Mouse (Mus musculus) thymus, adult 18-20 months (tissue): ENCODE data around the gene Itga1.

Experiments
- DNase-seq, 2 experiments: peaks; one replicate each; pipeline ENCODE4 v3.0.0; 2022; ENCODE audit warnings: mixed read lengths in 2 of 2

Itga1 gene

DNA sequence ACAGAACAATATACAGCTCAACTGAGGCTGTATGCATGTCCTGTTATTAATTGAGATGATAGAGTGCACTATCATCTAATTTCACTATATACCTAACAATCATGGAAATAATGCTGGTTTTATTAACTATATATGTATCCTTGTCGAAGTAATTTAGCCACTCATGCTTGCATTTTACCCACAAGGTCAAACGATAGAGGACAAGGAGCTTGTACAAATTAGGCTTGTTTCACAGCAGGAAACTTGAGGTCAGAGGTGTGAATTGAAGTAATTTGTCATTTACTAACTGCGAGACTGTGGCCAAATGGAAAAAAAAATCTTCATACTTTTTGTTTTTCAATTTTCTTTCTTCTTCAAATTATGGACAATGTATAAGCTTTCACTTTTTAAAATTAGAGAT, 3.5 kb downstream of the Itga1 start:
- DNase-seq = no peak

DNA sequence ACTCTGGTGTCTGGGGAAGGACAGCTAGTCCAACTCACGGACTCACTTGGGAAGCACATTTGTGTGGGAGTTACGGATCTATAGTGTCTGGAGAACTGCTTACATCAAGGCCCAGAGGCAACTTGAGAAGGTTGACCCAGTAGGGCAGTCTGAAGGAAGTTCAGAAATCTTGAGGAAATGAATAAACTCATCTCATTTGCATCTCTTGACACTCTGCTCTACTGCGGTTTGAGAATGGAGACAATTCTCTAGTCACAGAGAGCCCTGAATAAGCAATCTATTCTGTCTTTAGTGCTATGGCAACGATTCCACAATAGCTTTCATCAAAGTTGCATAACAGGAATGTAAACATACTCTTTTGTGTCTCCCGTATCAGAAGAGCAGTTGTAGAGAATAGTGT, 4.8 kb downstream of the Itga1 start:
- DNase-seq = no peak

DNA sequence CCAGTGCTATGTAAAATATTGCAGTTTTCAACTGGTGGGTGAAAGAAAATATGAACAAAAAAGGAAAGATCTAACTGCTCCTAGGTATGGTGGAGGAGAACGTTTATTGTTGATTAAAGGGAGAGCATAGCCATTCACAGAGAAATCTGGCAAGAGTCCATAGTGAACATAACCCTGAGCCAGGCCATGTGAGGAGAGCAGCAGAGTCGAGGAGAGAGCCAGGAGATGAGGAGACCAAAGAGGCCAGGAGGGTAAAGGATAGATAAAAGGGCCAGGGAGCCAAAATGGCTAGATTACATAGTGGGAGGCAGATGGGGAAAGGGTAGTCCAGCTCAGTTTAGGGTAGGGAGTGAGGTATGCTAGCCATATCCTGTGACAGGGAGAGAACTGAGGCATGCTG, 5.5 kb downstream of the Itga1 start:
- DNase-seq = no peak

DNA sequence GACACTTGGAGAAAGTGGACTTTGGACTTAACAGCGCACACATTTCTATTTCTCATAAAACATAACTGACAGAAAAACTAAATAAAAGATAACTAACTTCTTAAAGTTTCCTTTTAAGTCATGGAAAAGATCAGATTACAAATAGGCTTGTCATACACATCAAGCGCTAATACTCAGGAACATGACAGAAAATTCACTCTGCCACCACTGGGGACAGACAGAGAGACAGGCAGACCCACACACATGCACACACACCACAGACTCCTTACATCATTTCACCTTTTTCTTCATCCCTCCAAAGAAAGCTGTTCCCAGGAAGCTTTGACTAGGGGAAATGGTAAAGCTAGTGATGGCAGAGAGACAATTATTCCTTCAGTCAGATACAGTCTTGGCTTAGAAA, 6.4 kb downstream of the Itga1 start:
- no peak for DNase-seq

DNA sequence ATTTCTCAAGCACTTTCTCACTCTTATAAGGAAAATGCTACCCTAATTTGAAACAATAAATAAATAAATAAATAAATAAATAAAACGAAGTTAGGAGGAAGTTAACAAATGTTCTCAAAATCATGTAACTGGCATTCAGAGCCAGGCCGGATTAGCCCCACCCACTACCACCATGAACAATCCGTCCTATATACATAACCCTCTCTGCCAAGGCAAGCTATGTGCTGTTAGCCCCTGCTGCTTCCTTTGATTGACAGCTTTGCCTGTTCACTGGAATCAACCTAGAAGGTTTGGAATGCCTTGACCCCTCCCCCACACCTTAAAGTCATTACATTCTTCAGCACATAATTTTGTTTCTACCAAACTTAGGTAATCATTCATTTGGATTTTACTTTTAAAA, 10.3 kb downstream of the Itga1 start:
- no peak for DNase-seq

DNA sequence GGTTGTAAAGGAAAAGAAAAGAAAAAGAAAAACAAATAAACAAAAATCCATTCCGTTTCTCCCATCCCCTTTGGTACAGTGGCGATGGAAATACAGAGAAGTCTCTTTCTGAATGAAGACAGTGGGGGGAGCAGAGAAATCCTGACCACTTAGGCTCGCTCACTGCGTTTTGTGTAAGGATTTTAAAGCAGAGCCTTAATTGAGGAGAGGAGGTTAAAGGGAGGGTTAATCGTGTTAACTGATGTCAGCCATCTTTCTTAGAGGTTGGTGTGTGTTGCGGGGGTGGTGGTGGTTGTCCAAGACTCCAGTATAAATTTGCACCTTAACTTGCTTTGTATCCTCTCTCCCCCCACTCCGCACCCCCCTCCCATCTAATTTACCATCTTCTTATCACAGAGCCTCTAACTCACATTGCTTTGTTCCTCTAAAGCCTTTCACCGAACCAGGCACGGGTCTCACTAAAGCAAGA, 10.8 kb downstream of the Itga1 start:
- DNase-seq = no peak

DNA sequence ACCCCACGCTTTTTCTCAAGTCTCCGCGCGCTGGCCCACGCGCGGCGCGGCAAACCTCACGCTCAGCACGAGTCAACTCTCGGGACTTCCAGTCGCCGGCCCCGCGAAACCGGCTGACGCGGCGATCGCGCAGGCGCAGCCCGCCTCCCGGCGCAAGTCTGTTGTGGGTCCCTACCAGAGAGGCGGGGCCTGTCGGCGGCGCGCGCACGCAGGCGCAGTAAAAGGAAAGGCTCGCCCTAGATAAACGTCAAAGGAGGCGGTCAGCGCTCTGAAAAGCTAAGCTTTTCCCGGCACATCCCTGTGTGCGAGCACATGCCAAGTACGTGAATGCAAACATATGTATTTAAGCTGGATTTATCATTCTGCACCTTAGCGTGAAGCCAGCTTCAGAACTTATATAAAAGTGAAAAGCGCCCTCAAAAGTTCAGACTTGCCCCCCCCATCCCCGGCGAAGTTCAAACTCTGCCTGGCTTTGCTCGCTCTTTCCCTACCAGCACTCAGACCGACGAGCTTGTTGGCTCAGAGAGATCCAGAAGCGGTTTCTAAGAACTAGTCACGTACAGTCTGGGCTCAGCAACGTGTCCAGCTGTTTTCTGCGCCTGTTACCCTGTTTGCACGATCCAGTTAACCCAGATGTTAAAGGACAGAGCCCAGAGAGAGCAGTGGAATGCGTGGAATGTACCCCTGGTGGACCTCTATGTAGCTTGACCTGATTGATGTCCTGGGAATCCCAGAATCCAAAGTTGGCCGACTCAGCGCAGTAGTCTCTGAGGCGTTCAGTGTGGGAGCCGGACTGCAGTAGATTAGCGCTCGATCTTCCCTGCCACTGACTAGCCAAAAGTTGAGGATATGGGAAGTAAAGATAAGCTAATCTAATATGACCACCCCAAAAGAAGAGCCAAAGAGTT, 11.4 kb downstream of the Itga1 start, which contains the start of gene Pelo:
Gene Pelo (minus strand): TSS at position 118 of the 908 bp plus-strand sequence.
- DNase-seq = peak; percentile 91 to 92

DNA sequence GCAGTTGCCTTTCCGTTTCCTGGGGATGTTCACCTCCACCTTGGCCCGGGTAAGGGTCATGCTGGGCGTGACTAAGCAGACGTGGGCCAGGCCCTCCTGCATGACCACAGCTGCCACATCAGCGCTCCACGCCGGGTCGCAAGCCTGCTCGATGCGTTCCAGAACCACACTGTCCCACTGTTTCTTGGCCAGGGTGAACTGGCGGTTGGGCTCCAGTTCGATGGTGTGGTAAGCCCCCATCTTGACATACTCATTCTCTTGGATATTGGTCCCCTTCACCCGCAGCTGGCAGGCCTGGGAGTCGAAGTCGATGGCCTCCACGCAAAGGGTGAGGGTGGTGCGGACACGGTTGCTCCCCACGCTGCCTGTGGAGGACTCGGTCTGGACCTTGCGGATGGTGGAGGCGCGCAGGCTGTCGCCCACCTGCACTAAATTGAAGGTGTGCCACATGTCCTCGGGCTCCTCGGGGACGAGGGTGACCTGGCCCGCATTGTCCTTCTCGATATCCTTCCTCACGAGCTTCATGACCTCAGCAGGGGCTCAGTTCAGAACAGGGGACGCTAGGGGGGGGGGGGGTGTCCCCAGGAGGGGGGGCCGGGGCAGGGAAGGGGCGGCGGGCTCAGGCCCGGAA, 12.3 kb downstream of the Itga1 start:
- DNase-seq = peak; percentile 17 to 26

DNA sequence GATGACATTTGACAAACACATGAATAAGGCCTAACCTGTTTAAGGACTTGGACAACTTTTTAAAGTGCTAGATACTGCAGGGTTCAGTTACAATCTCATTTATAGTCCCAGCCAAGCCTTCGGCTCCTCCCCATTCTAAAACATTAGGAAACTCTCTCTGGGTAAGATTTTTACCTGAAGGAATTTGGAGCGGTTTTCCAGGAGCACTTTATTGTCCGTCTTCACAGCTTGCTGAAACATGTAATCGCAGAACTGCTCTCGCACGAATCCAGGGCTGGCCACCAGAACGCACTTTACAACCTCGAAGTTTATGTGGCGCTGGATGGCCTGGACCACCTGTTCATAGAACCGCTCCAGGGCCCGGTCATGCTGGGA, 12.8 kb downstream of the Itga1 start:
- no peak for DNase-seq

DNA sequence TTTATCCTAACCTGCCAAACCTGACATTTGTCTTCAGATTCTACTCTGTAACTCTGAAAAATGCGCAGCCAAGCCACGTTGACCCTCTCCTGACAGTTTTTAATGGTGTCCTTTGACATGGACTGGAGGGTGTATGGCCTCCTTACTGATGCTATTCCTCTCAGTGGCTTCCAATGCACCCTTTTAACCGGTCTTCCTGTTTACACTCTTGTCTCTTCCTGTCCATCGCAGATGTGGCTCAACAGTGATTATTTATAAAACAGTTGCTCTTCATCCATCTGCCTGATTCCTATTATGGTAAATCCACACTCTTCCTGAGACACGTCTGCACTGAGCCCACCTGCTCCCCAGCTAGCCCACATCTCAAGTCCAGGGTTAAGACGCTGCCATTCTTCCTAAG, 15.8 kb downstream of the Itga1 start:
- no peak for DNase-seq

DNA sequence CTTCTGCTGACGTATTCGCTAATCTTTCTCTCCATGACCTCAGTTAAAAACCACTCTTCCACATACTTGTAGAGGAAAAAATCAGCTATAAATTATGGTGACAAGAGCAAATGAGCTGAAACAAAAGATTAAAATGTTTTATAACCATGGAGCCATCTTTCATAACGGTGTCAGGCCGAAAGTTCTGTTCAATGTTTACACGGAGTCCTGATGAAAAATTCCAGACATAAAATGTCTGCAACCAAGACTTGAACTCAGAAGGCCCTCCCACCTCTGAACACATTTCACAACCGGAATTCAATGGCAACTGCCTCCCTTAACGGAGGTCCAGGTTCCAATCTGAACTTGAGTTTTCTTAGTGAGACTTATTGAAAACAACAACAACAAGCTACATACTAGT, 19.4 kb downstream of the Itga1 start:
- DNase-seq = no peak

DNA sequence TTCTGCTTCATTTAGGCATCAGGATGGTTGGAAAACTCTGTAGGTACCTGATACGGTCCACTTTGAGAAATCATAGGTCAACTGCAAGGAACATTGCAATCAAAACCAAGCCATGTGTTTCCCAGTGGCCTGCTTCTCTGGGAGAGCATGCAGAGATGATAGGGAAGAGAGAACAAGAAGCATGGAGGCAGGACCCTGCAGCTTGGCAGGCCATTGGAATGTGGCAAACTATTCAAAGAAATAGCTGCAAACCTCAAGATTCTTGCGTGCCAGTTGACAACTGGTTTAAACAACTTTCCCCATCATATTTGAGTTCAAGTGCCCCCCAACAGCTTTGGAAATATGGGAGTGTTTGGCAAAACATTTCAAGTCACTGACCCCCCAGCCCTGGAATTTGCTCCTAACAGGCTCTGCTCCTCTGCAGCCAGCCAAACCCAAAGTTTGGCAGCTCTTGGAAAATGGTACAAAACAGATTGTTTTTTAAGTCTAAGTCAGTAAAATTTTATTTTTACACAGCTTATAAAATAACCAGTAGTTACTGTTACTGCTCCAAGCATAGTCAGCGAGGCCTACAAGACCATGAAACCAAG, 21.7 kb downstream of the Itga1 start:
- DNase-seq = no peak

DNA sequence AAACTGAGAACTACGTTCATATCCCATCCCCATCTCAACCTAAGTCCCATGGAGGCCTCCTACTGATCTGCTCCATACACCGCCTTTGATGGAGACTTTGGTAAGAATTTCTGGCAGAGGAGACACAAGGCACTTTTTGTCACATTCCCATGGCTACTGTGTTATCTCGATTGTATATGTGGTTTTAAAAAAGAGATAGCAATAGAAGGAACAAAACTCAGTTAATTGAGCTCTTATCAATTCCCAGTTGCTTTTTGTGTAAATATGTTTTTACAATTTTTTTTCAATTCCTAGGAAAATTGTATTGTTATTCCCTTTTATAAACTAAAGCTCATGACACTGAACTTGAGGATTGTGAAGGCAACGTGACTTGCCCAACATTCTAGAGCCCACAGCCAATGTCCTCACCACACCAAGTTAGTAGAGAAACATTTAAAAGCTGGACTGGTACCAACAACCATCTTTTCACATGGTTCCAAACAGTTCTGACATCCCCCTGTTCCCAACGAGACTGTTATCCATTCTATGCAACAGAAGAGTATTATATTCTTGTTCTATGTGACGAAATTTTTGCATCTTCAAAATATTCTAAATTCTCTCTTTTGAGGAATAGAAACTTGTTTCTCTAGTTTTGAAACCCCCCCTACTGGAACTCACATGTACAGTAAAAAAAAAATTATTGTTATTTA, 22.6 kb downstream of the Itga1 start:
- DNase-seq = no peak

DNA sequence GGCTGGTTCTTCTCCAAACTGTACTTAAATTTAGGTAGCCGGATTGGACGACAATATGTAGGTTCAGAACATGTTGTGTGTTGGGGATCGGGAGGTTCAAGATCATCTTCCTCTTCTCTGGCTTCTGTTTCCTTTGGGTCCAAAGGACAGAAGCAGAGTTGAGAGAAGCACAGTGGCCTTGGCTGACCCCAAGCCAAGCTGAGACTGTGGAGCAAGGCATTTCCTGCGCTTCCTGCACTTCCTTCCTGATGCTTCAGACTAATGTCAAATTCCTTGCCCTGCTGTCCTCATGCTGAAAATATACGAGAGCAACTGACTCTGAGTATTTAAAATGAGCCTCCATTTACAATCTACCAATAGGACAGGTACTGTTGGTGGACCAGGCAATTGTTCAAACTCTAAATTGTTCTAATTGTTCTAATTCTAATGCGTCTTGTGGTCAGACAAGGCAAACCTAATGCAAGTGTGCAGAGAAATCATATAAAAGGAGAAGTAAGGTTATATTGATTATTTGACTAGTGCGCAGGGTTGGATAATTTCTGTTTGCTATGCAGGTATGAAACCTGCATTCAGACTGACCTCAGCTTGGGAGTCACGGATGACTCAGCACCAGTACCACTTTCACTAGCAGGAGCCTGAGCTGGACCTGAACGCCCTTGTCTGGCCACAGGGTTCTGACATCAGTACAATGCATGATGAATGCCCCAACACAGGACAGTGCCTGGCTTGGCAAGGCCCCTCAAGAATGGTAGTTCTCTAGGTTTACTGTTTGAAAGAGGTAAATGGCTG, 24.2 kb downstream of the Itga1 start:
- no peak for DNase-seq

DNA sequence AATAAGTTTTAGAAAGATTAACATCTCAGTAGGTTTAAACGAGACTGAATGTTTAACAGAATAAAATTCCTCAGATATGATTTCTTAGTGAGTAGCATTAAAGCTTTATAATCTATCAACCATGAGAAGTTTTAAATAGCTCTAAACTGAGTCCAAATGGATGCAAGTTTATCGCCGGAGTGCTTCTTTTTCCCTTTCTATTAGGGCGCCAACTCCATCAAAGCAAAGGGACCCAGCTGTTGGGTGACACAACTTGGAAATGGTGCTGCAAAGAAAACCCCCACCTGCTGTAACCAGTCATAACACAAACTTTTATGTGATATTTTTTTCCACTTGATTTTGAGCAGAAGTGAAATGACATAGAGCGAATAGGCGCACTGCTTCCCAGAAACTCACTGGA, 29.4 kb downstream of the Itga1 start:
- DNase-seq = no peak

DNA sequence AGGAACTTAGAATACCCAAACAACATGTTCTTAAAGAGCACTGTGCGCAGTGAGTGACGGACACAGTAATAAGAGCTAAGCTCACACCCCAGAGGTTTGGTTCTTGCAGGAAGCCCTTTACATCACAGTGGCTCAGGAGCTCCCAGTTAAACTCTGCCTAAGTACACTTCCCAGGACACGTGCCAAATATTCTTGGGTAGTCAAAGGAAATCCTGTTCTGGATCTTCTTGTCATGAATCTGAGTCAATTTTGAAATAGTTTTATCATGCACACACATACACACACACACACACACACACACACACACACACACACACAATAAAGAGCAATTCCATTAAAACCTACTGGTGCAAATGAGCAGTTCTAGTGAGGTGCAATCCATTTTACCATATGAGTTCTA, 30.3 kb downstream of the Itga1 start:
- no peak for DNase-seq

DNA sequence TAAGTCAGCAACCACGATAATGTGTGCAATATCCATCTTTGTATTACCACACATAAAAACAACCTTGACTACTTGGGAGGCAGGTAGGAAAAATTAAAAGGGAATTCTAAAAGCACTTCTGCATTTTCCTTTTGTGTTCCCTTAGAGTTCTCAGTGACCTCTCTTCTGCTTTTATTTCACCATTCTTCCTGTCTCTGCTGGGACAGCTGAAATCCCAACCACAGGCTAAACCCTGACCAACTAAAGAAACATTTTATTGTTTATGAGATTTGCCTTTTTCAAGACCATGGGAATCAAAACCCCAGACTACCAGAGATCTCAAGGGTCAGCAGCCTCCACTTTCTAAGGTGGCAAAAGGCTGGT, 33.8 kb downstream of the Itga1 start:
- DNase-seq = no peak

DNA sequence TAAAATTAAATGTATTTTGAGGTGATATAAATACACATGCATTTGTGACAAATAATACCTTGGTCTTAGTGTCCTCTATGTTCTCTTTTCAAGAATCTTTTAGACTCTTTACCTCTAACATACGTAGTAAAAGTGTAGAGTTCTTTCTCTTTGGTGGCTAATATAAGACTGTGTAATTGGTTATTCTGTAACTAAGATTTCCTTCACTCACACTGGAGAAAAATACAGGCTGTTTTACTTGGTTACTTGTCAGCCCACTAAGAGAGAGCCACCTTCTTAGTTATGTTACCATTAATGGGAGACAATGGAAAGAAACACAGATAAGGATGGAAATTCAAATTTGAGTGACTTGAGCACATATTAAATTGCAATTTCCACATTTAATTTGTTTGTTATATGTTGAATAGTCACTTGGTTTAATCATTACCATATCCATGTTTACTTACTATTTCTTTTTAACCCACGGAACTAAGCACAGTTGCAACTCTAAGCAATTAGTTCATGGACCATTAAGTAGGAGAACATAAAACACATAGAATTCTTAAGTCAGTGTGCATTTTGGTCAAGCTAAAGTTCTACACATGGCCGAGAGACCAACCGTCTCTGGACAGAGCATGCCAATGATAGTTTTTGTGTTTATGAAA, 34.3 kb downstream of the Itga1 start:
- DNase-seq = no peak

DNA sequence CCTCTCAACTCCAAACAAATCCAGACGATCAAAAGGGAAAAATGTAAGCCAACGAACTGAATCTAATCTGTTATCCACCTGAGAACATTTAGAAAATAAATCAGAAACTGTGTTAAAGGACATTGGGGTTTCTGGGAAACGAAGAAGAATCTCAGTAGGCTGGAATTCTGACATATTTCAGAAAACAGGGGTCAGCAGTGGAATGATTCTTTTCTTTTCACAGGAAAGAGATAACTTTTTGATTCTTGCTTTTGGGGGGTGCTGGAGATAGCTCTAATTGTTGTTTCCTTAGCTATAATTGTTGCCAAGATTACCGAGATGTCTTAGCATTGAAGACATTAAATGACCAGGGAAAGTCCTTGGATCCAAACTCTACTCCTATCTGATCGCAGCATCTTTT, 44.2 kb downstream of the Itga1 start:
- DNase-seq = no peak

DNA sequence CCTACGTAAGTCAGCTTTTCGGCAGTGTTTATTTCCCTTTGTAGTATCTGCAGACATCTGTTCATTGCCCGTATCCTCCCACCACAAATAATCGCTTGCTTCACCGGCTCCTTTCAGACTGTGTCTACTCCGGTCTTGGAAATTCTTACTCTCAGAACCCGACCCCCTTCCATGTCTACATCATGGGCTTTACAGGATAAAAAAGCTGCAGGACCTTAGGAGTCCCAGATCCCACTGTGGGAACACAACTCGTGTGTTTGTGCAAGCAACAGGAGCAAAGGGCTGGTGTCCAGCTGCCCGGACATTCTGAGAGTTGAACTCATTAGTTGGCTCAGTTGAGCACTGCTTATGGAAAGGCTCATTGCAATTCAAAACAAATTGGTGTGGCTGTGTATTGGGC, 47.0 kb downstream of the Itga1 start:
- DNase-seq = no peak

DNA sequence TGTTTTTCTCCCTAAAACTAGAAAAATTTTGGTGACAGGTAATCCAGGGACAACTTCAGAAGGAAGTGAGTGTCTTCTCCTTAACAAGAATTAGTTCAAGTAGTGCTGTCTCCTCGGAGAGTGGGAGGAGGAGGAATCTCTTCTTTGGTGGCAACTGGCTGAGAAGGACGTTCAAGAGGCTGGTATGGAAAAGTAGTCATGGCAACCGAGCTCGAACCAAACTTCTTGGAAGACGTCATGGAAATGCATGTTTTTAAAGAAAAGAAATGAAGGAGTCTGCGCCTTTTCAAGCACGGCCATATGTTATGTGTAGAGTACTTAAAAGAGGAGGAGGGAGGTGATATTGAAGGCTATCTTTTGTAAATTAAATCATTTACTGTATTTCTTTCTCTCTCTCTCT, 49.2 kb downstream of the Itga1 start:
- no peak for DNase-seq
